Mouse (Mus musculus) lung, adult 2 months (tissue): ENCODE measurements around the gene Setdb1.

Experiments used
- CTCF ChIP-seq: fragments of 200-500 bp; IDR thresholded peaks from 2 replicates; pipeline ENCODE4 v1.5.1; 2011; ENCODE audit warnings: mild to moderate bottlenecking, low read length, control low read depth; ENCODE audit not compliant: insufficient read depth
- POLR2A ChIP-seq: fragments of 200-500 bp; IDR thresholded peaks from 2 replicates; pipeline ENCODE4 v1.6.1; 2011; ENCODE audit warnings: low read depth, mild to moderate bottlenecking, control low read depth, low read length, borderline replicate concordance; ENCODE audit errors: extremely low read depth

DNA sequence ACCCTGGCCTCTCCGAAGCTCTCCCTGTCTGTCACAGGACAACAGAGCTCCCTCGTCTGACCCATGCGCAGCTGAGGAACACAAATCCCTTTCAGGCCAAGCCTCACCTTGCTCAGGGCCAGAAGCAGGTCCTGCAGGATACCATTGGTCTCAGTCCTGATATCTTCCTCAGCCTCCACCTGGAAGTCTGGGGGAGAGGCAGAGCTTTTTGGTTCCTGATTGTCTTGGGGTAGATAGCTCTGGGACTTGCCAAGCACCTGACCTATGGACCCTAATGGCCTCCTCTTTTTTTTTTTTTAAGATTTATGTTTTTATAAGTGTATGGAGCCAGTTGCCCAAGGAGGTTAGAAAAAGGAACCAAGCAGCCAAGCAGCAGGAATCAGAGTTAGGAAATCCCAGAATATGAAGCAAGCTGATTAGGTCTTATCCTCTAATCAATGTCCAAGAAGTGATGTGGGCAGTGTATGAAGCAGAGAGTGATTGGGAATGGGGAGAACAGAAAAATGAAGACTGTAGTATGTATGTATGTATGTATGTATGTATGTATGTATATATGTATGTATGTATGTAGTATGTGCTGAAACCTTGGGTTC lies 55.7 kb downstream of the Setdb1 start:
- TF ChIP-seq CTCF (no peak), POLR2A (no peak)
